Mouse (Mus musculus): Measurements from ENCODE around the gene Map3k10.

The Map3k10 gene

DNA sequence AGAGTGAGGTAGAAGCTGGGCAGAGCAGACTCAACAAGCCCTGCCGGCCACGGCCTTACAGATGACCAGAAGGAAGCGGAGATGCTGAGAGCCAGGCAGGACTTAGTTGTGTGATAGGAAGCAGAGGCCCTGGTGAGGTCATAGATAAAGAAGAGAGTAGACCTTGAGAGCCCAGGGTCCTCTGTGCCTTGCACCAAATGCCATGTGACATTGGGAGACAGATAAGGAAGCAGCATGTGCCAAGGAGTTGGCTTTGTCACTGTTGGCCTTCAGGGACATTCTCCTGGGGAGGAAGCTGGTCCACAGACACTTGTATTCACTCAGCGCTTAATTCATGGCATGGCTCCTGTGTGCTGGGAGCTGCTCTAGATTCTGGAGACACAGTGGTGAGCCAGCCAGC is 65.1 kb downstream of the Map3k10 start:
- DNase-seq (ENCODE audit: low spot score in 2 of 2) = no peak

GRCm38 (mm10) chr7:27608130-27608529 is 66.3 kb downstream of the Map3k10 start:
- DNase-seq (ENCODE audit: low spot score in 2 of 2) = no peak

DNA sequence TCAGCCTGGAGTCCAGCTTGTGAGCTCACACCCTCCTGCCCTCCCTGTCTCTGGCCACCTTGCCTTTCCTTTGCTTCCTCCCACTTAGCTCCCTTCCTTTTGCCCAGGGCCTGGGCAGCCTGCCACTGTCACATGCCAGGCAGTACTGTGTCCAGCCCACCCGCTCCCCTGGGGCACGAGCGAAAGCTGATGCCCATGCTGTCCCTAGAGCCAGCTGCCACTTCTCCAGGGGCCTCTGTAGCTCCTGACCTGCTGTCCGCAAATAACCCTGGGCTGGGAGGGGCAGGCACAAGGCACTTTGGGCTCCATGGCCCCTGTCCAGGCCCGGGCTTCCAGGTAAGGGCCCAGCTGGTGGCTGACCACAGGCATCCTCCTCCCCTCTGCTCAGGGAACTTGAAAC is 66.8 kb downstream of the Map3k10 start:
- no peak for DNase-seq (ENCODE audit: low spot score in 2 of 2)

DNA sequence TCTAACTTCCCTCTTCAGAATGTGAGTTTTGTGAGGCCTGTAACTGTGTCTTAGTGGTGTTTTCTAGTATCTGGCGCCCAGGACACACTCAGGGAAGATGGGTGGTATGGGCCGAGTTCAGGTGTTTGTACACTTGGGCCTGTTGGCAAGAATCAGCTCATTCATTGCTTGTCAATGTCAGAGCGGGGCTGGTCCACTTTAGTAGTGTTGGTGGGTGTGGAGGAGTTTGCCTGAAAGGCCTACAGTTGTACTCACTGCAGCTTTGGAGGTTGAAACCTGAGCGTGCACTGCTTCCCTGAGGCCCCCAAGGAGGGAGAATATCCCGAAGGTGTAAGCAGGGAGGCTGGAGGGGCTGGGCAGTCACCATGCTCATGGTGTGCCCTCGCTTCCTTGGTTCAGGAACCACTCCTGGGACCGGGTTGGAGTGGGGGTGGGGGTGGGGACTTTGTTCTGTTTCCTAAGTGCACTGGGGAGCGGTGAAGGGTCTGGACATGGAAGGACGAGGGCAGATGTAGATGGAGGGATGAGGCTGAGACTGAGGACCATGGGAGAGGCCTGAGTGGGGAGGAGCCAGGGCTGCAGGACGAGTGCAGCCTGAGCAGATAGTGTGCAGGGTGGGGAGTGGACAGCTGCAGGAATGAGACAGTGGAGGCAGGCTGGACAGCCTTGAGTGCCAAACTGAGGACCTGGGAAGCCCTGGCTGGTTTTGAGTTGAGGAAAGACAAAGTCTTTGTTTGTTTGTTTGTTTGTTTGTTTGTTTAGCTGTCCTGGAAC is 67.7 kb downstream of the Map3k10 start:
- no peak for DNase-seq (ENCODE audit: low spot score in 2 of 2)

All from spleen, postnatal 14 days (tissue).